Mouse (Mus musculus): Measurements from ENCODE around the gene Camp. TPM values are rescaled to one million over a fixed set of nuclear protein-coding genes. Genes with fewer than 3 reads are reported as not detected.
A peak's percentile ranks its signal among the peaks of the same experiment; 100 is the strongest.

The Camp gene
- polyA plus RNA-seq, 1 experiment from 2014 or later: not detected

- Histone ChIP-seq H3K9ac (ENCODE audit: low read depth, low read length) (no peak overlapping the region), H3K4me2 (replicated peaks; ENCODE audit: low read depth, low read length) (no peak overlapping the region), H3K4me3 (ENCODE audit: low read length) (no peak overlapping the region), H3K27me3 (ENCODE audit: control insufficient read depth, insufficient read depth, low read length) (no peaks in the 10 kb centered on the region), H3K27ac (ENCODE audit: low read depth, low read length) (no peak overlapping the region), H3K36me3 (ENCODE audit: control insufficient read depth, insufficient read depth, low read length) (no peaks in the 10 kb centered on the region), H3K9me3 (ENCODE audit: control insufficient read depth, low read length) (no peaks in the 10 kb centered on the region), H3K4me1 (ENCODE audit: control insufficient read depth, insufficient read depth, low read length) (no peaks in the 10 kb centered on the region)
- WGBS: 67% methylated on average over 3 of the region's 3 CpGs
- ATAC-seq (ENCODE audit: low FRiP score, low TSS enrichment): no peak
Measured at GRCm38 (mm10) chr9:109863085-109863484, 13.7 kb upstream of the Camp start.

- Histone ChIP-seq H3K36me3 (ENCODE audit: control insufficient read depth, insufficient read depth, low read length) (no peaks in the 10 kb centered on the region), H3K9ac (ENCODE audit: low read depth, low read length) (no peak overlapping the region), H3K27ac (ENCODE audit: low read depth, low read length) (no peak overlapping the region), H3K9me3 (ENCODE audit: control insufficient read depth, low read length) (no peaks in the 10 kb centered on the region), H3K27me3 (ENCODE audit: control insufficient read depth, insufficient read depth, low read length) (no peaks in the 10 kb centered on the region), H3K4me3 (ENCODE audit: low read length) (no peak overlapping the region; the same call in 1 of the 2 replicates), H3K4me1 (ENCODE audit: control insufficient read depth, insufficient read depth, low read length) (no peaks in the 10 kb centered on the region), H3K4me2 (replicated peaks; ENCODE audit: low read depth, low read length) (no peak overlapping the region; the same call in 1 of the 2 replicates)
- WGBS: 16% methylated on average over 20 of the region's 20 CpGs
- ATAC-seq (ENCODE audit: low FRiP score, low TSS enrichment): peak; percentile 67
Measured at GRCm38 (mm10) chr9:109862397-109863044, 13.1 kb upstream of the Camp start.

- H3K4me2 ChIP-seq (replicated peaks; ENCODE audit: low read depth, low read length): no peak overlapping the region
- WGBS: 92% methylated on average over 6 of the region's 6 CpGs
- H3K9me3 ChIP-seq (ENCODE audit: control insufficient read depth, low read length): no peaks in the 10 kb centered on the region
- H3K4me1 ChIP-seq (ENCODE audit: control insufficient read depth, insufficient read depth, low read length): no peaks in the 10 kb centered on the region
- no peaks in the 10 kb centered on the region for H3K27me3 ChIP-seq (ENCODE audit: control insufficient read depth, insufficient read depth, low read length)
- no peaks in the 10 kb centered on the region for H3K36me3 ChIP-seq (ENCODE audit: control insufficient read depth, insufficient read depth, low read length)
- H3K27ac ChIP-seq (ENCODE audit: low read depth, low read length): no peak overlapping the region
- no peak for ATAC-seq (ENCODE audit: low FRiP score, low TSS enrichment)
- H3K4me3 ChIP-seq (ENCODE audit: low read length): no peak overlapping the region
- H3K9ac ChIP-seq (ENCODE audit: low read depth, low read length): no peak overlapping the region
Measured at GRCm38 (mm10) chr9:109855947-109856346, 6.5 kb upstream of the Camp start.

GRCm38 (mm10) chr9:109854341-109854740, 4.9 kb upstream of the Camp start:
- WGBS: 93% methylated on average over 2 of the region's 2 CpGs
- Histone ChIP-seq H3K4me3 (ENCODE audit: low read length) (no peak overlapping the region), H3K36me3 (ENCODE audit: control insufficient read depth, insufficient read depth, low read length) (no peaks in the 10 kb centered on the region), H3K27ac (ENCODE audit: low read depth, low read length) (no peak overlapping the region), H3K9ac (ENCODE audit: low read depth, low read length) (no peak overlapping the region), H3K4me1 (ENCODE audit: control insufficient read depth, insufficient read depth, low read length) (0 out of 2 replicates have a peak, but pooled peaks cover under 1% of the 10 kb centered on the region), H3K27me3 (ENCODE audit: control insufficient read depth, insufficient read depth, low read length) (no peaks in the 10 kb centered on the region), H3K4me2 (replicated peaks; ENCODE audit: low read depth, low read length) (no peak overlapping the region), H3K9me3 (ENCODE audit: control insufficient read depth, low read length) (no peaks in the 10 kb centered on the region)
- ATAC-seq (ENCODE audit: low FRiP score, low TSS enrichment): no peak

- H3K9me3 ChIP-seq (ENCODE audit: control insufficient read depth, low read length): no peaks in the 10 kb centered on the region
- no peaks in the 10 kb centered on the region for H3K27me3 ChIP-seq (ENCODE audit: control insufficient read depth, insufficient read depth, low read length)
- no peak overlapping the region for H3K9ac ChIP-seq (ENCODE audit: low read depth, low read length)
- 82% methylated on average over 5 of the region's 5 CpGs for WGBS
- no peak overlapping the region for H3K4me2 ChIP-seq (replicated peaks; ENCODE audit: low read depth, low read length)
- H3K36me3 ChIP-seq (ENCODE audit: control insufficient read depth, insufficient read depth, low read length): peaks cover 5% of the 10 kb centered on the region; the same call in 1 of the 2 replicates
- no peak overlapping the region for H3K4me3 ChIP-seq (ENCODE audit: low read length)
- ATAC-seq (ENCODE audit: low FRiP score, low TSS enrichment): no peak
- no peak overlapping the region for H3K27ac ChIP-seq (ENCODE audit: low read depth, low read length)
- H3K4me1 ChIP-seq (ENCODE audit: control insufficient read depth, insufficient read depth, low read length): 0 out of 2 replicates have a peak, but pooled peaks cover 3% of the 10 kb centered on the region
Measured at GRCm38 (mm10) chr9:109850099-109850498, 682 bp upstream of the Camp start.

GRCm38 (mm10) chr9:109833088-109833412, 16.4 kb downstream of the Camp start:
- Histone ChIP-seq H3K27ac (ENCODE audit: low read depth, low read length) (no peak overlapping the region), H3K9ac (ENCODE audit: low read depth, low read length) (peak overlapping the region; percentile 67; the same call in 1 of the 2 replicates), H3K4me2 (replicated peaks; ENCODE audit: low read depth, low read length) (peak overlapping the region; percentile 74), H3K9me3 (ENCODE audit: control insufficient read depth, low read length) (no peaks in the 10 kb centered on the region), H3K4me1 (ENCODE audit: control insufficient read depth, insufficient read depth, low read length) (no peaks in the 10 kb centered on the region), H3K4me3 (ENCODE audit: low read length) (peak overlapping the region; percentile 69), H3K27me3 (ENCODE audit: control insufficient read depth, insufficient read depth, low read length) (no peaks in the 10 kb centered on the region), H3K36me3 (ENCODE audit: control insufficient read depth, insufficient read depth, low read length) (peaks cover 22% of the 10 kb centered on the region; the same call in 1 of the 2 replicates)
- 17% methylated on average over 6 of the region's 6 CpGs for WGBS
- peak; percentile 66; the same call in 1 of the 2 replicates for ATAC-seq (ENCODE audit: low FRiP score, low TSS enrichment)

- Histone ChIP-seq H3K36me3 (ENCODE audit: control insufficient read depth, insufficient read depth, low read length) (peaks cover 21% of the 10 kb centered on the region; the same call in 1 of the 2 replicates), H3K27ac (ENCODE audit: low read depth, low read length) (peak within 1 kb of the TSS; percentile 68; the same call in 1 of the 2 replicates), H3K4me3 (ENCODE audit: low read length) (peak within 1 kb of the TSS; percentile 69), H3K9ac (ENCODE audit: low read depth, low read length) (peak within 1 kb of the TSS; percentile 67), H3K4me1 (ENCODE audit: control insufficient read depth, insufficient read depth, low read length) (no peaks in the 10 kb centered on the region), H3K9me3 (ENCODE audit: control insufficient read depth, low read length) (no peaks in the 10 kb centered on the region), H3K27me3 (ENCODE audit: control insufficient read depth, insufficient read depth, low read length) (no peaks in the 10 kb centered on the region), H3K4me2 (replicated peaks; ENCODE audit: low read depth, low read length) (peak within 1 kb of the TSS; percentile 74)
- under 1% methylated on average over 32 of the region's 32 CpGs for WGBS
- ATAC-seq (ENCODE audit: low FRiP score, low TSS enrichment): peak; percentile 97
Measured at GRCm38 (mm10) chr9:109832391-109833087, 16.9 kb downstream of the Camp start, which contains the start of gene Nme6. Gene Nme6 (plus strand): TSS chr9:109832749.

- no peaks in the 10 kb centered on the region for H3K9me3 ChIP-seq (ENCODE audit: control insufficient read depth, low read length)
- no peak overlapping the region for H3K4me3 ChIP-seq (ENCODE audit: low read length)
- no peak overlapping the region for H3K4me2 ChIP-seq (replicated peaks; ENCODE audit: low read depth, low read length)
- H3K27me3 ChIP-seq (ENCODE audit: control insufficient read depth, insufficient read depth, low read length): no peaks in the 10 kb centered on the region
- H3K9ac ChIP-seq (ENCODE audit: low read depth, low read length): no peak overlapping the region
- peaks cover 4% of the 10 kb centered on the region; the same call in 1 of the 2 replicates for H3K36me3 ChIP-seq (ENCODE audit: control insufficient read depth, insufficient read depth, low read length)
- H3K4me1 ChIP-seq (ENCODE audit: control insufficient read depth, insufficient read depth, low read length): no peaks in the 10 kb centered on the region
- ATAC-seq (ENCODE audit: low FRiP score, low TSS enrichment): no peak
- 82% methylated on average over 5 of the region's 5 CpGs for WGBS
- no peak overlapping the region for H3K27ac ChIP-seq (ENCODE audit: low read depth, low read length)
Measured at GRCm38 (mm10) chr9:109826181-109826580, 23.2 kb downstream of the Camp start.

GRCm38 (mm10) chr9:109825739-109826138, 23.7 kb downstream of the Camp start:
- no peaks in the 10 kb centered on the region for H3K27me3 ChIP-seq (ENCODE audit: control insufficient read depth, insufficient read depth, low read length)
- H3K36me3 ChIP-seq (ENCODE audit: control insufficient read depth, insufficient read depth, low read length): peaks cover 4% of the 10 kb centered on the region; the same call in 1 of the 2 replicates
- H3K9ac ChIP-seq (ENCODE audit: low read depth, low read length): no peak overlapping the region
- no peak for ATAC-seq (ENCODE audit: low FRiP score, low TSS enrichment)
- H3K4me2 ChIP-seq (replicated peaks; ENCODE audit: low read depth, low read length): no peak overlapping the region
- WGBS: 54% methylated on average over 4 of the region's 4 CpGs
- H3K9me3 ChIP-seq (ENCODE audit: control insufficient read depth, low read length): no peaks in the 10 kb centered on the region
- no peaks in the 10 kb centered on the region for H3K4me1 ChIP-seq (ENCODE audit: control insufficient read depth, insufficient read depth, low read length)
- H3K4me3 ChIP-seq (ENCODE audit: low read length): no peak overlapping the region
- no peak overlapping the region for H3K27ac ChIP-seq (ENCODE audit: low read depth, low read length)
